Mouse (Mus musculus) lung, postnatal 0 days (tissue): ENCODE results near the gene Lipc. TPM values are rescaled to one million over a fixed set of nuclear protein-coding genes. Genes with fewer than 3 reads are reported as not detected.

Experiments used
- ATAC-seq: fragments of 200-750 bp; cut with Nextera tagmentation; 2 replicates; pipeline ENCODE4 v1.8.0; 2017; ENCODE audit warnings: moderate library complexity
- DNase-seq: peaks from one replicate; pipeline ENCODE4 v3.0.0-alpha.2; 2016; ENCODE audit warnings: low spot score
- H3K27ac ChIP-seq: fragments of 300-500 bp; sonication (generic); 2 replicates; pipeline ENCODE4 v1.5.1; 2014; ENCODE audit warnings: antibody characterized with exemption, mild to moderate bottlenecking, low read length, mixed read lengths
- H3K27me3 ChIP-seq: fragments of 300-500 bp; sonication (generic); replicated peaks from 2 replicates; pipeline ENCODE4 v1.6.1; 2014; ENCODE audit warnings: low read length, mixed read lengths; ENCODE audit not compliant: insufficient read depth
- H3K36me3 ChIP-seq: fragments of 300-500 bp; sonication (generic); 2 replicates; pipeline ENCODE4 v1.6.1; 2014; ENCODE audit warnings: low read length, mixed read lengths; ENCODE audit not compliant: insufficient read depth
- H3K4me1 ChIP-seq: fragments of 300-500 bp; sonication (generic); 2 replicates; pipeline ENCODE4 v1.6.1; 2014; ENCODE audit warnings: antibody characterized with exemption, low read depth, low read length, mixed read lengths; ENCODE audit not compliant: insufficient read depth
- H3K4me2 ChIP-seq: fragments of 300-500 bp; sonication (generic); replicated peaks from 2 replicates; pipeline ENCODE4 v1.6.1; 2014; ENCODE audit warnings: low read depth, mild to moderate bottlenecking, low read length, moderate library complexity, mixed read lengths
- H3K4me3 ChIP-seq: fragments of 300-500 bp; sonication (generic); 2 replicates; pipeline ENCODE4 v1.5.1; 2014; ENCODE audit warnings: low read depth, low read length
- H3K9ac ChIP-seq: fragments of 300-500 bp; sonication (generic); replicated peaks from 2 replicates; pipeline ENCODE4 v1.6.1; 2014; ENCODE audit warnings: low read depth, mild to moderate bottlenecking
- H3K9me3 ChIP-seq: fragments of 300-500 bp; sonication (generic); 2 replicates; pipeline ENCODE4 v1.6.1; 2016; ENCODE audit warnings: low read length, mixed read lengths
- CTCF ChIP-seq: IDR thresholded peaks from 2 replicates; pipeline ENCODE4 v1.5.1; 2016; ENCODE audit warnings: antibody characterized with exemption, mild to moderate bottlenecking
- EP300 ChIP-seq: IDR thresholded peaks from 2 replicates; pipeline ENCODE4 v1.6.1; 2016; ENCODE audit warnings: antibody characterized with exemption, mild to moderate bottlenecking, control low read depth
- WGBS: fragments of 180-500 bp; shearing (Covaris S2); extraction: QIAGEN DNeasy Blood & Tissue Kit; methylation state at CpG from one replicate; pipeline ENCODE4 v1.1.7; 2014; 5-methylcytosine and 5-hydroxymethylcytosine counted together
- polyA plus RNA-seq: library from polyadenylated mRNA; unstranded; fragments of >200 nt; fragmentation: Nextera tagmentation; extraction: Ambion mirVana; gene quantifications from 2 replicates; pipeline ENCODE4 v1.2.1, GENCODE M21; 2015

The Lipc gene
- polyA plus RNA-seq, 1 experiment from 2014 or later = 0.21 TPM

DNA sequence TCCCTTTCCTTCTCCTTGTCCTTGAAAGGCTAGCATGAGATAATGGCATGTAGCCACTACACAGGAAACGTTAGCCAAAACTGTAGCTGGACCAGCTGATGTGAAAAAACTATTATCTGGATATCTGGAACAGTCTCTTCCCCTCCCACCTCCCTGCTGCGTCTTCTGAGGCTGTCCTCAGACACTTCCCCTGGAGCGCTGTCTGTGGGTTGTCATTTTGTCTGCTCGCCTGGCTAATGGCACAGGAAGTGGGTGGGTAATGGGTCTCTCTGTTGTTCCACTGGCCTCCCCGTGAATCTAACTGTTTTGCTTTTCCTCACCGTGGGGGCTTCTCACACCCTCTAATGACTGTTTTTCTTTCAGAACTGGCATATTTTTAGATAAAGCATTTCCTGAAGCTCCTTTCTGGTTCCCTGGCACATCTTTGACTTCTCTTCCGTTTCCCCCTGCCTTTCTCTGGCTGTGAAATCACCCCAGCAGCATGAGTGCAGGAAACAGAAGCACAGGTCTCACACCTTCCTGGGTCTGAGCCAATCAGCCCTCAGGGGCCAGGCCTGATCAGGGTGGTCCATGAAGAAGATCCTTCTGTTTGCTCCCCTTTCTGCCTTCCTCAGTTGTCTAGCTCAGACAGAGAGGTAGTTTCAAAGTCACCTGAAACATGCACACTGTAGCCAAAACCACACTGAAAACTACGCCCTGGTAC lies 60.4 kb downstream of the Lipc start:
- Histone ChIP-seq H3K27me3 (no peaks in the 10 kb centered on the region), H3K9ac (no peak overlapping the region), H3K36me3 (no peaks in the 10 kb centered on the region), H3K27ac (no peak overlapping the region), H3K4me3 (no peak overlapping the region), H3K4me2 (no peak overlapping the region), H3K4me1 (no peaks in the 10 kb centered on the region), H3K9me3 (no peaks in the 10 kb centered on the region)
- DNase-seq (peak; percentile 54), ATAC-seq (peak; percentile 65; the same call in 1 of the 2 replicates)
- WGBS = 45% methylated on average over 8 of the region's 8 CpGs
- TF ChIP-seq CTCF = no peak
- TF ChIP-seq EP300 = no peak

DNA sequence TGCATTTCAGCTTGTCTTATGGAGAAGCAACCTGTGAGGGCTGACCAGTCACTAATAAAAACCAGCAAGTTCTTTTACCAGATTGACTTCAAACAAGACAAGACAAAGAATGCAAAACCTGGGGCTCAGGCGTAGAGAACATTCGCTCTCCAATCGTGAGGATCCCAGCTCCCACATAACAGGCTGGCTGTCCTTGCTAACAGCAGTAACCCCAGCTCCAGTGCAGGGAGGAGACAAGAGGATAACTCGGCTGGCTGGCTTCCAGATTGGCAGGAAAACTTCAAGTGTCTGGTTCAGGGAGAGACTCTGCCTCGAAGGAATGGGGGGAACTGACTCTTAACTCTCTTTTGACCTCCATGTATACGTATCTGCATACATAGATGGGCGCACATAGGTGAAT lies 61.3 kb downstream of the Lipc start:
- Histone ChIP-seq H3K27ac (no peak overlapping the region), H3K9me3 (no peaks in the 10 kb centered on the region), H3K4me2 (no peak overlapping the region), H3K4me3 (no peak overlapping the region), H3K36me3 (no peaks in the 10 kb centered on the region), H3K9ac (no peak overlapping the region), H3K27me3 (no peaks in the 10 kb centered on the region), H3K4me1 (no peaks in the 10 kb centered on the region)
- 83% methylated on average over 7 of the region's 7 CpGs for WGBS
- no peak for TF ChIP-seq EP300
- no peak for TF ChIP-seq CTCF
- no peak for ATAC-seq
- no peak for DNase-seq

DNA sequence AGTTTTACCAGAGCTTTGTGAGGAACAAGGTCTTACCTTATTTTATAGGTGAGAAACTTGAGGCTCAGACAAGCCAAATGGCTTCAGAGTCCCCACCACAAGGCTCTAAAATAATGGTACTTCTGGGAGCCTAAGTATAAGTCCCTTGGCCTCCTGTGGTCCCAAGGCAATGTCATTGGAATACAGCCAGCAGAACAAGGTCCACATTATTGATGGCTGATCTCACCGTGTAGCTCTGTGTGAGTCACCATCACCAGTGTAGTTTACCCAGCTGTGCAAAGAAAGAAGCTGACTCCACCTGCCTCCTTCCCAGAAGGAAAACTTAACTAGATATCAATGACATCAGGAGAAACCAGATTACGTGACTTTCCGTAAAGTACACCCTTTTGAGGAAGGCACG lies 63.1 kb downstream of the Lipc start:
- no peak overlapping the region for H3K4me3 ChIP-seq
- H3K27me3 ChIP-seq = no peaks in the 10 kb centered on the region
- peak; percentile 63 for DNase-seq
- no peak overlapping the region for H3K27ac ChIP-seq
- ATAC-seq = peak; percentile 71
- H3K36me3 ChIP-seq = no peaks in the 10 kb centered on the region
- WGBS = 51% methylated on average over 4 of the region's 4 CpGs
- no peak overlapping the region for H3K9ac ChIP-seq
- H3K4me1 ChIP-seq = no peaks in the 10 kb centered on the region
- TF ChIP-seq EP300 = peak; percentile 77
- TF ChIP-seq CTCF = no peak
- no peaks in the 10 kb centered on the region for H3K9me3 ChIP-seq
- H3K4me2 ChIP-seq = no peak overlapping the region

DNA sequence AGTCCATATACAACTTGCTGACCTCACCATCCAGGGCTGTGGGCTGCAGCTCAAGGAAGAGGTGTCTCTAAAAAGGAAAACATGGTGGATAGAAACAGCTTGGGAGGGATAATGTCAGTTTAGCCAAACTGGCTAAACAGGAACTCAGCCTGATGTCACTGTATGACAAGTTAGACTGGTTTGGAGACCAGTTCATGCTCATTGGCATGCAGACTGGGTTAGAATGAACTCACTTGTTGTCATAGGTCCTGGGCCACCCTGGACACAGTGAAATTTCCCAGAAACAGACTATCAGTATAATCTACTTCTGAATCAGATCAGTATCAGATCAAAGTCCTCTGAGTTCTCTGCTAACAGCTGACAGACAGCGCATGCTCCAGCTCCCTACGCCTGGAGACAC lies 63.5 kb downstream of the Lipc start:
- H3K4me2 ChIP-seq = no peak overlapping the region
- H3K27ac ChIP-seq = no peak overlapping the region
- H3K4me3 ChIP-seq = no peak overlapping the region
- no peaks in the 10 kb centered on the region for H3K9me3 ChIP-seq
- no peaks in the 10 kb centered on the region for H3K4me1 ChIP-seq
- 79% methylated on average over 2 of the region's 2 CpGs for WGBS
- H3K36me3 ChIP-seq = no peaks in the 10 kb centered on the region
- DNase-seq (peak; percentile 57), ATAC-seq (peak; percentile 48)
- no peaks in the 10 kb centered on the region for H3K27me3 ChIP-seq
- H3K9ac ChIP-seq = no peak overlapping the region
- TF ChIP-seq EP300 (no peak), CTCF (no peak)

DNA sequence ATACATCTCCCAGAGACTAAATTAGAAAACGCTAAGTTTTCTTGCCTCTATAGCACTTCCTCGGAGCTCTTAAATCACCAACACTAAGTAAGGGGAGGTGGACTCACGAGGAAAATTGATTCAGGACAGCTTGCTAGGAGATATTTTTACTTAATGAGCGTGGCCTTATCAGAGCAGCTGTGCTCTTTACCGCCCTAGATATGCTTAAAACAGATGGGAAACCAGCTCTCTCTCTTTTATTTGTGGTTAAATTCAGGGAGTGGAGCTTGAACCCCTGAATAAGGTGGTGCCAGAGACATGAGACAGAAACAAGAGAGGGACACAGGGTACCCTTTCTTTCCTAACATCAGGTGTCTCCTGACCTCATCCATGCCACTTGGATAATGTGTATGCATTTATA lies 70.0 kb downstream of the Lipc start:
- WGBS = 49% methylated on average over 5 of the region's 5 CpGs
- Histone ChIP-seq H3K36me3 (no peaks in the 10 kb centered on the region), H3K4me1 (no peaks in the 10 kb centered on the region), H3K27me3 (no peaks in the 10 kb centered on the region), H3K4me2 (no peak overlapping the region), H3K27ac (no peak overlapping the region), H3K4me3 (no peak overlapping the region), H3K9me3 (no peaks in the 10 kb centered on the region), H3K9ac (no peak overlapping the region)
- ATAC-seq (no peak), DNase-seq (no peak)
- TF ChIP-seq CTCF (no peak), EP300 (no peak)

DNA sequence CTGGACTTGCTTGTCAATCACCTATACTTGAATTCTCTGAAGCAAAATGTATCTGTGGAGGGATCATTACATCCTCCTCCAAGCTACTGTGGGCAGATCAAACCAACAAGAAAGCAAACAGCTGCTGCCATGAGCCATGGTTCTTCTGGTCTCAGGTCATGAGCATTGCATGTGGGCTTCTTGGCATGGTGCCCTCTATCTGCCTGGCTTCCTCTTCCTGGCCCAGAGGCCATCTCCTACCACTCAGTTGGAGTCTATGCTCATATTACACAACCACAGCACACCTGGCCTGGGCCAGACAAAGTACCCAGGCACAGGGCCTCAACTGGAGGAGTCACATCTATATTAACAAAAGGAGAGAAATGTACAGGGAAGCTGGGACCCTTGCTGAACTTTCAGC lies 73.2 kb downstream of the Lipc start:
- DNase-seq = no peak

DNA sequence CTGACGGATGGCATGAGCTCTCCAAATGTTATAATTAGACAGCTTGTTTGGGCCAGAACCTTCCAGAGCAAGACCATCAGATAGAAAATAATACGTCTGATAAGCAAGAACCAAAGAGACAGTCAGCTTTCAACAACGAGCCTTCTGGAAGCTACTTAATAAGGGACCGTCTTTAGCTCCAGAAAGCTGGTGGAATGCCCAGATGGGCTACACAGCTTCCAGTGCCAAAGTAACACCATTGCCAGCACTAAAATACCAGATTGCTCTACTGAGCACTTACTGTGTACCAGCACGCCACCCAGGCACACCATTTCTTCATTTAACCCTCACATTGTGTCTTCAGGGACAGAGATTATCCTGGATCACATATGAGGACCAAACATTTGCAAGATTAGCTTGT lies 73.9 kb downstream of the Lipc start:
- H3K27me3 ChIP-seq = no peaks in the 10 kb centered on the region
- no peak overlapping the region for H3K4me2 ChIP-seq
- DNase-seq (no peak), ATAC-seq (no peak)
- H3K36me3 ChIP-seq = no peaks in the 10 kb centered on the region
- H3K9me3 ChIP-seq = no peaks in the 10 kb centered on the region
- no peaks in the 10 kb centered on the region for H3K4me1 ChIP-seq
- H3K27ac ChIP-seq = no peak overlapping the region
- TF ChIP-seq CTCF (no peak), EP300 (no peak)
- H3K4me3 ChIP-seq = no peak overlapping the region
- 78% methylated on average over 5 of the region's 5 CpGs for WGBS
- H3K9ac ChIP-seq = no peak overlapping the region

More for the DNA sequence above, 73.2 kb downstream of the Lipc start:
- H3K9me3 ChIP-seq = no peaks in the 10 kb centered on the region
- ATAC-seq = no peak
- H3K4me3 ChIP-seq = no peak overlapping the region
- H3K4me1 ChIP-seq = no peaks in the 10 kb centered on the region
- H3K4me2 ChIP-seq = no peak overlapping the region
- H3K36me3 ChIP-seq = no peaks in the 10 kb centered on the region
- H3K27me3 ChIP-seq = no peaks in the 10 kb centered on the region
- TF ChIP-seq CTCF (no peak), EP300 (no peak)
- no peak overlapping the region for H3K27ac ChIP-seq
- H3K9ac ChIP-seq = no peak overlapping the region
